Mouse (Mus musculus) gastrocnemius, postnatal 25 days (tissue): ENCODE results near the gene Apc2. TPM values are rescaled to one million over a fixed set of nuclear protein-coding genes. Genes with fewer than 3 reads are reported as not detected.
A peak's percentile ranks its signal among the peaks of the same experiment; 100 is the strongest.

ENCODE experiments used
- DNase-seq: peaks from one replicate; pipeline ENCODE4 v3.0.0; 2022
- total RNA-seq, 2 experiments: library from RNA; stranded (reverse); gene quantifications; 1 replicate in 1 of 2; 2 replicates in 1 of 2; pipeline ENCODE4 v1.2.3; 2021

Gene Apc2
- total RNA-seq, 2 experiments from 2014 or later, result 0.59 to 0.82 TPM

DNA sequence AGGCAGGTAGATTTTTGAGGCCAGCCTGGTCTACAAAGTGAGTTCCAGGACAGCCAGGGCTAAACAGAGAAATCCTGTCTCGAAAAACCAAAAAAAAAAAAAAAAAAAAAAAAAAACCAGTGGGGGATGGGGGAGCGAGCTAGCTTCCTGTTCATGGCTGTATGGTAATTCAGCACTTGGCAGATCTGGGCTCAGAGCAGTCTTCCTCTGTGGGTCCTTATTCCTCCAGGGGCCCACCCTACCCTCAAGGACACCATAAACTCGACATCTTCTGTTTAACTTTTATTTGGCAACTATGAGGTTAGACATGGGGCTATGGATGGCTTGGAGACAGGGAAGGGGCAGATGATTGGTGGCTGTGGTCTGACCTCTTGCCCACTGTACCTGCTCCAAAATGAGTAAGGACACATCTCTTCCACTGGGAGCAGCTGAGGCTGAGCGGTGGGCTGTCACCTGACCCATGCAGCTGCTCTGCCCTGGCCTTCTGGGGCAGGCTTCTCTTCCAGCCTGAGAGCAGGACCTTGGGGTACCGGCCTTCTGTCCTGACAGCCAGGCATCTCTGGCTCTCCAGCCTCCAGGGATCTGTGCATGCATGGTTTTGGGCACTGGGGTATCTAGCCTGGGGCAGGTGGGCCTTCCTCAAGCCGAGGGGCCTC is 25.4 kb downstream of the Apc2 start:
- no peak for DNase-seq

DNA sequence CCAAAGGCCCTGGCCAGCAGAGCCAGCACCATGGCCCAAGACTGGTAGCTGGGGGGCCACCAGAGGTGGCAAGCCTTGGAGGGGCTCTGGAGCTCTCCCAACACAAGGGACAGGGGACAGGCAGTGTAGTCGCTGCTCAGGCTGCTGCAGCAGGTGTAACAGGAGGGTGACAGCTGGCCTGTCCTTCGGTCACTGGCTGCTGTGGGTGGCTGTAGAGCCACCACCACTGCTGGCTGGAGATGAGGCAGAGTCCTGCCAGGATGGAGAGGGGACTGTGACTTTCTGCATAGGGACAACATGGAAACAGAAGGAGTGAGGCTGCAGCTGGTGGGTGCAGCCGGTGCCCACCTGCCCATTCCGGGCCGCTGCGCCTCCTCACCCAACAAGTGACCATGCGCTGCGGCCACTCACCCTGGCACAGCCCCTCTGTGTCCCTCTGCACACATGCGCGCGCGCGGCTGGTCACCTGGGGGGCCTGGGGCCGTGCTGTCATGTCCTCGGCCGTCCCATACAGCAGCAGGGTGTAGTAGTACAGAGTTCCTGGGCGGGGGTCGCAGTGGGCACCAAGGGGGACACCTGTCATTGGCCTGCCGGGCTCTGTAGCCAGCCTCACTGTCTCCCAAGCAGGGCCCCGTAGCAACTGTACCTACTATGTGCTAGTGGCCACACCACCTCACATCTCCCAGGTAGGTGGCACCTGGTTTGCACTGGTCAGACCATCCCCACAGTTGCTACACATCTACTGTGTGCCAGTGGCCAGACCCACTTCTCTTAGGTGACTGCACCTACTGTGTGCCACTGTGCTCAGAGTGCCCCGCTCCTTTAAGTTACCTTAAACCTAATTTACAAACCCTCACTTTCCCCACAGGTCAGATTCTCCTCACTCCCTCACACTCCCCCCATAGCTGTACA is 26.1 kb downstream of the Apc2 start:
- DNase-seq, result no peak

GRCm38 (mm10) chr10:80322811-80323211 is 27.0 kb downstream of the Apc2 start:
- DNase-seq, result no peak

DNA sequence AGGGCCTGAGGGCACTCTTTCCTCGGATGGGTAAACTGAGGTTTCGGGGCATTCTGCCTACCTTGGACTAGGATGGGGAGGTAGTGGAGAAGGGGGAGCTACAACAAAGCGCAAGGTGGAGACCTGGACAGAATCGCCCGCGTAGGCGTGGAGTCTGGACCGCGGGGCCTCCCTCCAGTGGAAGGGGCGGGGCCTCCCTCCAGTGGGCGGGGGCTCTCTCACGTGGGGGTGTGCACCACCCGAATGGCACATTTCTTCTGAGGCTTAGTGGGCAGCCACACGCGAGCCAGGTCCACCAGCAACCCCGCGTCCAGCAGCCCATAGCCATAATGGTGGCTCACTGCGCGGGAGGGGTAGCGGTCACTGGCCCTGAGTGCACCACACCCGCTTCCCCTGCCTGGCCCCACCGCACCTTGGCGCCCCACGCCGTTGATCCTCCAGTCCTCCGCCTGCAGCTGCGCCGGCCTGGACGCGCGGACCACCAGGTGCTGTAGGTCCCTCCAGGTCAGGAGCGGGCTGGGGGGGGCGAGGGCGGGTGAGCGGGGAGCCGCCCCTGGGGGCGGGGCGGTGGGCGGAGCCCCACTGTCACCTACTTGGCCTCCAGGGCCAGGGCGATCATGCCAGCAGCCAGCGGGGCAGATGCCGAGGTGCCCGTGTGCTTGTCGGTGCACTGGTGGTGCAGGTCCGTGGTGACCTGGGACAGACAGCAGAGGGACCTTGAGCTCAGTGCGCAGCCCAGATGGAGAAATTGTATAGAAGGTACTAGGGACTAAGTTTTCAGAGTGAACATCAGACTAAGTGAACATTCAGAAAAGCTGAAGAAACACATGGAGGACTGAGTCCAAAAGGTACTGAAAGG is 27.7 kb downstream of the Apc2 start:
- peak; percentile 76 for DNase-seq

- no peak for DNase-seq
These were observed 28.6 kb downstream of the Apc2 start for GRCm38 (mm10) chr10:80324120-80325037.

GRCm38 (mm10) chr10:80325045-80325444 is 29.3 kb downstream of the Apc2 start:
- DNase-seq, result no peak

- DNase-seq, result peak; percentile 98
These were observed 33.7 kb downstream of the Apc2 start, which contains the start of the genes Pcsk4 and Reep6 for GRCm38 (mm10) chr10:80329273-80330081. Gene Pcsk4 (minus strand): TSS chr10:80329498. Gene Reep6 (plus strand): TSS chr10:80329953.

- no peak for DNase-seq
These were observed 34.3 kb downstream of the Apc2 start for GRCm38 (mm10) chr10:80330084-80330483.

DNA sequence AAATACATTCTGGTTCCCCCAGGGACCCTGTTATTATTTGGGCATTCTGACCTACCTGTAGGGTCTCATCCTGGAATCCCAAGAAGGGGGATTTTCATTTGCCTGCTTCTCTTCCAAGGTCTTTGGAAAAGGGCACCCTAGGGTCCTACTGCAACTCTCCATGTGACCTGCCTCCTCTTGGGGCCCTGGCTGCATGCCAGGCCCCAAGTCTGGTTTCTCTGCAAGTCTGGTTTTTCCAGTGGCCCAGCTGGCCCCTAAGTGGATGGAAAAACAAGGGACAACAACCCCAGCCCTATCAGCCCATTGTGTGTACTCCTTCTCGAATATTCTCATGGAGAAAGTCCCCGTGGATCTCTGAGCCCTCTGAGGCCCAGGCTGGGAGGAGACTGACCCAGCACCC is 35.1 kb downstream of the Apc2 start:
- DNase-seq, result no peak

DNA sequence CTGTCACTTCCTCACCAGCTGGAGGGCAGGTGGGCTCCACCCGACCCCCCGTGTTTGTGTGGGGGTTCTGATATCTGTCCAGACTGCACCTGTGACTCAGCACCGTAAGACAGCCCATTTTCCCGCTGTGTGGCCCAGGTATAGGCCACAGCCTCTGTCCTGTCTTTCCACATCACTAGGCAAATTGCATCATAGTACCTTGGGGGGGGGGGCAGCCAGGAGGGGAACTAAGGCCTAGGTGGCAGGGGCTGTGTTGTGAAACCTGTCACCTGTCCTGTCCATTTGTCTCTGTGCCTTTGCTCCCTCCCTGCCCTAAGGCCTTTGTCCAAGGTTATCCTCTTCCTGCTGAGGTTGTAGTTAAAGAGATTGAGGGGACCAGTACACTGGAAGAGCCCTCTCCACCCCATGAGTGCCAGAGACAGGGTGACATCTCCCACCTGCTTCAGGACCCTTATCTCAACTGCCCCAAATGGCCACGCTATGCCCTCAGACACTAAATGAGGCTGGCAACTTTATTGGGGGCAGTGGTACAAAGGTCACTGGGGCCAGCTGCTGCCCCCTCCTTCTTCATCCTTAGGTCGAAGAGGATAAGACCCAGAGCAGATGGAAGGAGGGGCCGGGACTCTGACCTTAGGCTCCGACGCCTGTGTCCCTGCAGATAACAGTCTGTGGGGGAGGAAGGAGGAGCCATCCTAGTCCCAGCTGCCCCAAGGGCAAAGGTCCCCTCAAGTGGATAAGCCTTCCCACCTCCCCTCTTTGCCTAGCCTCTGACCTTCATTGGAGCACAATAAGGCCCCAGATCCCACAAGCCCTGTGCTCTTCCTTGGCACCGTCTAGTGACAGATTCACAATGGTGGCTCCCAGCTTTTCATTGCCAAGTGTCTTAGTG is 36.1 kb downstream of the Apc2 start:
- DNase-seq, result no peak

- DNase-seq, result no peak
These were observed 36.8 kb downstream of the Apc2 start for GRCm38 (mm10) chr10:80332525-80332989.

DNA sequence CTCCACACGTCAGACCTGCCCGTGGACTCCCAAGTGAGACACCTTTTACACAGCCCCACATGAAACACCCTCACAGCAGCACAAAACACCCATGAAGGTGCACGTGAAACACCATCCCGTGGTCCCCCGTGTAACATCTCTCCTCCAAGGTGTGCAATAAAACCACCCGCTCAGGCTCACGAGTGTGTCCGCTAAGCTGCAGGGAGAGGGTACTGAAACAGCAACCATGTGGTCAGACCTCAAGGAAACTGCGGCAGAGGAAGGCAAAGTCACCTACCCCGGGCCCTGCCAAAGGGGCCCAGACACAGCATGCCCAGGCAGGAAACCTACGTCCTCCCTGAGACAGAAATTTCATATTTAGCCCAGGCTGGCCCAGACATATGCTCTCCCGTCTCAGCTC is 40.5 kb downstream of the Apc2 start:
- no peak for DNase-seq

DNA sequence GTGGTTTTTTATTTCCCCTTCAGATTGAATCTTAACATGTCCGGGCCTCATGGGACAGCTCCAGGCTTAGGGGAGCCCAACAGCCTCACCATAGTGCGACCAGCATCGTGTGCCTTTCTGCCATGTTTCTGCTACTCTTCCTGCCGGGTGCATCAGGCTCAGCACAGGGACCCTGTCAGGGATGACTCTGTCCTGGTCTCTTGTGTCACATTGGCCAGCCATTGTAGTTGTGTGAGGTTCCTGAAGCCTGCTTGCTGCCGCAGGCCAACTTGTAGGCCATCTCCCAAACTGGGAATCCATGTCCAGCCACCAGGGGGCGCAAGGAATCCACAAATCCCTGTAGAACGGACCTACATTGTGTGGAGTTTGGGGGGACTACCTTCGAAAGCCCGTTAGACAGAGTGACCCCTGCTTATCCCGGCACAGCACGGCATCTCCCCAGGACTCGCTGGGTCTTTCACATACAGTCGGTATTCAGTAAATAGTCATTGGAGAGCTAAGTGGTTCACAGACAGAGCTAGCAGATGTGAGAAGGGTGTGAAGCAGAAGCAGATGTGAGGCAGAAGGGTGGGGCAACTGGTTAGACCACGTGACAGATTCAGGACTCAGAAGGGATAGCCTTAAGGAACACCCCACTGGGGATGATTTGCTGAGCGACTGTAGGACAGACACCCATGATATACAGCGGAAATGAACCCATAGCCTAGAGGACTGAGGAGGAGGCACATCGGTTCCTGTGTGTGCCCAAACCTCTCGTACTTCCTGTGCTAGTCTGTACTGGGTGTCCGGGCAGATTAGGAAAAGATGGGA is 44.4 kb downstream of the Apc2 start:
- DNase-seq, result peak; percentile 67

GRCm38 (mm10) chr10:80341026-80341425 is 45.2 kb downstream of the Apc2 start:
- DNase-seq, result no peak

DNA sequence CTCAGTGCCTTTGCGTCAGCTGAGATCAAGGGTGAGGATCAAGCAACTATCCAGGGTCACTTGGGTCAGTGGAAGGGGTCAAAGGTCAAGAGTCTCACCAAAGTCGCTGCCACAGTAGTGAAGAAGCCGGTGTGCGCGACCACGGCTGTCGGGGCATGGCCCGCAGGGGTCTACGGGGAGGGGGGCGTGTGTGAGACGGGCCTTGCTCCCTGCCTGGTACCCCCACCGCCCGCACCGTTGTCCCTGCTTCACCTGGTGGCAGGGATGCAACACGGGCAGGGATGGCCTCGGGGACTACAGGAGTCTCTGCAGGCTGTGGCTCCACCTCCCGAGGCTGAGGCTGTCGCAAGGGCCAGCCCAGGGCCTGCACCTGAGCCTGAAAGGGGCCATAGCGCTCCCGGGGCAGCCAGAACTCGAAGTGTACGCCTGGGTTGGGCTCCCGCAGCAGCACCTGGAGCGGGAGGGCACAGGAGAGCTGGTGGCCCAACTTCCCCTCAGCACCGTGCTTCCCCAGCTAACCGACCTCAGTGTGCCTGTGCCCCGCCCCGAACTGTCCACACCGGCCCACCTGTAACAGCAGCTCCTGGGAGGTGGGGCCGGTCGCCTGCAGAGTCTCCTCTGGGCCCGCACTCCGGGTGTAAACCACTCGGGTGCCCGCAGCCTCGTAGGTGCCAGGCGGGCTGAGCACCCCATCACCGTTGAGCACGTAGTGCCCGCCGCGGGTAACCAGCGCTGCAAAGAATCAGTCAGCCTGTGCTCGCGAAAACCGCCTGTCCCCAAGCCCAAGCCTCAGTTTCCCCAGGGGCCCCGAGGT is 45.9 kb downstream of the Apc2 start:
- no peak for DNase-seq

- DNase-seq, result no peak
These were observed 46.5 kb downstream of the Apc2 start for GRCm38 (mm10) chr10:80342305-80342748.

DNA sequence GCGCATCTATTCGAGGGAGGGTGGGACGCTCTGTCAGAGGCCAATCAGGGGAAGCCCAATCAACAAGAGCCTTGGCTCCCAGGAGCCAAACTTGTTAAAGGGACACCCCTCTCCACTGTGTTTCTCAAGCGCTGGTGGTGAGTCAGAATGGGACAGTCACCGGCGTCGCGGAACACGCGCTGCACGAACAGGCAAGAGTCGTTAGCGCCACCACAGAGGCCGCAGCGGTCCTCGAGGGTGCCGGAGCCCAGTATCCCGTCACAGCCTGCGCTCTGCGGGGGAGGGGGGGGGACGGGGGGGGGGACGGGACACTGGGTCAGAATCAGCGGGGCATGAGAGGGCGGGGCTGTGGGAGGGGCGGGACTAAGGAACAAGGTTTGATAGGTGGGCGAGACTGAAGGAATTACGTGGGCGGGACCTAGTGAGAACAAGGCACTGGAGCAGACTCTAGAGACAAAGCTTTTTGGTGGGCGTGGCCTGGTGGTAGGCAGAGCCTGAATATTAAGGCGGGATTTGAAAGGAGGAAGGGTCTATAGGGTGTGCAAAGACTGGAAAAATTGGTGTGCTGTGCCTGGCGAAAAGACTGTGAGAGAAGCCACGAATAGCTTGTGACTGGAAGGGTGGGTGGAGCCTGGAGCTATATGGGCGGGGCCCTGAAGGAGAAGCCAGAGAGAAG is 47.1 kb downstream of the Apc2 start:
- no peak for DNase-seq
